Mouse (Mus musculus): Measurements from ENCODE around the gene Sf1. TPM values are rescaled to one million over a fixed set of nuclear protein-coding genes. Genes with fewer than 3 reads are reported as not detected.

The Sf1 gene
- 100 to 1,000 TPM in 1 of 2 experiments, 10 to 100 TPM in 1; 75.7 to 128 TPM for polyA plus RNA-seq (2012; fragmentation: generic; extraction: Trizol)

GRCm38 (mm10) chr19:6363411-6364240 is at the start of gene Sf1:
Gene Sf1 (plus strand): TSS chr19:6363690.

GRCm38 (mm10) chr19:6334673-6335457 is 28.6 kb upstream of the Sf1 start, which contains the start of gene Men1:
Gene Men1 (plus strand): TSS chr19:6334979.

GRCm38 (mm10) chr19:6340524-6341452 is 22.7 kb upstream of the Sf1 start, which contains the start of gene Map4k2:
Gene Map4k2 (plus strand): TSS chr19:6341135.

GRCm38 (mm10) chr19:6384128-6384527 is 20.6 kb downstream of the Sf1 start, which contains the start of gene Pygm:
Gene Pygm (plus strand): TSS chr19:6384399.

GRCm38 (mm10) chr19:6399285-6400095 is 36.0 kb downstream of the Sf1 start, which contains the start of gene Rasgrp2:
Gene Rasgrp2 (plus strand): TSS chr19:6399340.

GRCm38 (mm10) chr19:6418233-6418879 is 54.9 kb downstream of the Sf1 start, which contains the start of gene Nrxn2:
Gene Nrxn2 (plus strand): TSS chr19:6418731.

Other genes with a start within 250 kb of the Sf1 start
- 10 to 100 TPM; 28.4 to 46.8 TPM for gene Sac3d1, start 245.0 kb upstream of the Sf1 start, polyA plus RNA-seq (2012; fragmentation: generic; extraction: Trizol)
- 10 to 100 TPM; 17.1 to 34.0 TPM for gene Snx15, start 235.4 kb upstream of the Sf1 start, polyA plus RNA-seq (2012; fragmentation: generic; extraction: Trizol)
- gene Batf2, start 222.7 kb upstream of the Sf1 start, polyA plus RNA-seq (2012; fragmentation: generic; extraction: Trizol), result under 1 TPM in 1 of 2 experiments, not detected in 1; 0.14 TPM
- 100 to 1,000 TPM; 112 to 164 TPM for gene Arl2, start 222.1 kb upstream of the Sf1 start, polyA plus RNA-seq (2012; fragmentation: generic; extraction: Trizol)
- gene Majin, start 179.3 kb upstream of the Sf1 start, polyA plus RNA-seq (2012; fragmentation: generic; extraction: Trizol), result not detected
- 1 to 10 TPM in 1 of 2 experiments, under 1 TPM in 1; 0.33 to 3.6 TPM for gene Gpha2, start 137.3 kb upstream of the Sf1 start, polyA plus RNA-seq (2012; fragmentation: generic; extraction: Trizol)
- 10 to 100 TPM; 11.0 to 23.1 TPM for gene Ppp2r5b, start 127.8 kb upstream of the Sf1 start, polyA plus RNA-seq (2012; fragmentation: generic; extraction: Trizol)
- gene Atg2a, start 122.0 kb upstream of the Sf1 start, polyA plus RNA-seq (2012; fragmentation: generic; extraction: Trizol), result 10 to 100 TPM; 10.8 to 22.6 TPM
- 100 to 1,000 TPM; 138 to 139 TPM for gene Ehd1, start 87.0 kb upstream of the Sf1 start, polyA plus RNA-seq (2012; fragmentation: generic; extraction: Trizol)
- under 1 TPM; 0.04 to 0.26 TPM for gene Cdc42bpg, start 57.2 kb upstream of the Sf1 start, polyA plus RNA-seq (2012; fragmentation: generic; extraction: Trizol)
- gene Men1, start 28.7 kb upstream of the Sf1 start, polyA plus RNA-seq (2012; fragmentation: generic; extraction: Trizol), result 10 to 100 TPM; 39.2 to 60.2 TPM
- 10 to 100 TPM in 1 of 2 experiments, 1 to 10 TPM in 1; 3.1 to 11.6 TPM for gene Map4k2, start 22.6 kb upstream of the Sf1 start, polyA plus RNA-seq (2012; fragmentation: generic; extraction: Trizol)
- gene Pygm, start 20.7 kb downstream of the Sf1 start, polyA plus RNA-seq (2012; fragmentation: generic; extraction: Trizol), result 1 to 10 TPM in 1 of 2 experiments, under 1 TPM in 1; 0.06 to 3.8 TPM
- gene Rasgrp2, start 35.6 kb downstream of the Sf1 start, polyA plus RNA-seq (2012; fragmentation: generic; extraction: Trizol), result 1 to 10 TPM in 1 of 2 experiments, under 1 TPM in 1; 0.01 to 2.2 TPM
- gene Nrxn2, start 55.0 kb downstream of the Sf1 start, polyA plus RNA-seq (2012; fragmentation: generic; extraction: Trizol), result under 1 TPM; 0.51 to 0.53 TPM
- not detected for gene Slc22a12, start 179.3 kb downstream of the Sf1 start, polyA plus RNA-seq (2012; fragmentation: generic; extraction: Trizol)

Data from C3H10T1/2 (cell line).